9 mouse cellular contexts compared by ENCODE assay signal in genomic region chr3:154226100-154226752, GRCm38 (mm10).
A peak's percentile ranks its signal among the peaks of the same experiment; 100 is the strongest.
DNase-seq lines count a peak whose midpoint lies in the region; ATAC-seq and TF ChIP-seq lines count a peak whose summit lies in the region.
"Had no signal": no experiment of that assay in that cellular context is flagged by ENCODE, and none has a peak within 500 bp of the region (broad histone marks: within the 10 kb centered on the region; RNA-seq: fewer than 3 reads in every experiment).

No protein-coding gene starts in this region.

- DNase-seq in 3134 (ENCODE audit: extremely low read depth, insufficient read length, low spot score) (peak; percentile 4), ZHBTc4 (ENCODE audit: low read depth, low spot score) (peak; percentile 76)
- DNase-seq in gastrocnemius, postnatal 14 days = peak; percentile 47
- peak; percentile 60 for DNase-seq in kidney, adult 2 months
- DNase-seq in left cerebral cortex, postnatal 4 days = peak; percentile 67
- peak; percentile 16 for DNase-seq in testis, postnatal 14 days (ENCODE audit: low spot score)

- H3K4me2 ChIP-seq in midbrain, embryonic 15.5 days = no peak overlapping the region
- H3K4me2 ChIP-seq: embryonic facial prominence, embryonic 13.5 days had no signal

- no peaks in the 10 kb centered on the region for H3K36me3 ChIP-seq in kidney, adult 2 months (ENCODE audit: control insufficient read depth, insufficient read depth, low read length)
- H3K36me3 ChIP-seq in midbrain, embryonic 15.5 days (replicated peaks) = no peaks in the 10 kb centered on the region
- H3K36me3 ChIP-seq: embryonic facial prominence, embryonic 13.5 days had no signal

- no peak overlapping the region for H3K9ac ChIP-seq in midbrain, embryonic 15.5 days
- H3K9ac ChIP-seq: embryonic facial prominence, embryonic 13.5 days had no signal

- H3K9me3 ChIP-seq in midbrain, embryonic 15.5 days = no peaks in the 10 kb centered on the region
- H3K9me3 ChIP-seq: embryonic facial prominence, embryonic 13.5 days had no signal

- ATAC-seq in common myeloid progenitor, adult 5-6 weeks (replicated peaks; ENCODE audit: low read depth, poor library complexity, severe bottlenecking) = peak; percentile 98
- ATAC-seq in midbrain, embryonic 15.5 days (replicated peaks) = peak; percentile 77

- H3K27me3 ChIP-seq in kidney, adult 2 months (replicated peaks; ENCODE audit: control insufficient read depth, insufficient read depth, low read length) = no peaks in the 10 kb centered on the region
- no peaks in the 10 kb centered on the region for H3K27me3 ChIP-seq in midbrain, embryonic 15.5 days (replicated peaks)
- H3K27me3 ChIP-seq: embryonic facial prominence, embryonic 13.5 days had no signal

- no peak overlapping the region for H3K4me3 ChIP-seq in kidney, adult 2 months (ENCODE audit: insufficient read depth, low read depth, low read length)
- no peak overlapping the region for H3K4me3 ChIP-seq in midbrain, embryonic 15.5 days
- H3K4me3 ChIP-seq: embryonic facial prominence, embryonic 13.5 days had no signal

- 50% methylated on average over 10 of the region's 10 CpGs for WGBS in kidney, adult 2 months
- WGBS in midbrain, embryonic 15.5 days = 51% methylated on average over 10 of the region's 10 CpGs

- TF ChIP-seq CTCF in kidney, adult 2 months (conservative IDR thresholded peaks at IDR 0.05; ENCODE audit: insufficient read depth, insufficient read length, low read depth, low read length) = peak; percentile 70

- intact Hi-C loops in gastrocnemius, postnatal 14 days (cut with DNase I; ENCODE audit: low total_unique reads) = loop anchor here (5.0 kb wide), 1 partner anchor 244 kb away; no protein-coding TSS in a partner anchor
- intact Hi-C loops in left cerebral cortex, postnatal 4 days (cut with DNase I) = loop anchor here (2.0 kb wide), 1 partner anchor 267 kb away; no protein-coding TSS in a partner anchor

- H3K4me1 ChIP-seq in kidney, adult 2 months (ENCODE audit: control insufficient read depth, insufficient read depth, low read length) = no peaks in the 10 kb centered on the region
- peaks cover 15% of the 10 kb centered on the region for H3K4me1 ChIP-seq in midbrain, embryonic 15.5 days

- TF ChIP-seq POLR2A in kidney, adult 2 months (IDR thresholded peaks at IDR 0.05; ENCODE audit: low read depth, low read length) = no peak

- H3K27ac ChIP-seq in kidney, adult 2 months (ENCODE audit: insufficient read depth, low read depth, low read length) = no peak overlapping the region
- no peak overlapping the region for H3K27ac ChIP-seq in midbrain, embryonic 15.5 days
- H3K27ac ChIP-seq: embryonic facial prominence, embryonic 13.5 days had no signal

Comparison
In these comparisons a context has a peak if more than half of its experiments do, and no peak if none do; other contexts are left out.
1. DNase-seq: peak in every context shown above with its lines; median percentile 76 in ZHBTc4; 67 in left cerebral cortex, postnatal 4 days; 60 in kidney, adult 2 months; 47 in gastrocnemius, postnatal 14 days; 16 in testis, postnatal 14 days; 4 in 3134.